Mouse (Mus musculus) urinary bladder, adult 18-20 months (tissue): ENCODE measurements around the gene Hmga1b.
"Not testable (repeated sequence)": the region's sequence is repeated elsewhere in the genome, so short reads cannot be mapped to it uniquely, and the experiment has no call there.

Experiments used
- DNase-seq, 2 experiments: peaks; one replicate each; pipeline ENCODE4 v3.0.0; 2022; ENCODE audit warnings: low spot score in 2 of 2, mixed read lengths in 2 of 2

Gene Hmga1b

DNA sequence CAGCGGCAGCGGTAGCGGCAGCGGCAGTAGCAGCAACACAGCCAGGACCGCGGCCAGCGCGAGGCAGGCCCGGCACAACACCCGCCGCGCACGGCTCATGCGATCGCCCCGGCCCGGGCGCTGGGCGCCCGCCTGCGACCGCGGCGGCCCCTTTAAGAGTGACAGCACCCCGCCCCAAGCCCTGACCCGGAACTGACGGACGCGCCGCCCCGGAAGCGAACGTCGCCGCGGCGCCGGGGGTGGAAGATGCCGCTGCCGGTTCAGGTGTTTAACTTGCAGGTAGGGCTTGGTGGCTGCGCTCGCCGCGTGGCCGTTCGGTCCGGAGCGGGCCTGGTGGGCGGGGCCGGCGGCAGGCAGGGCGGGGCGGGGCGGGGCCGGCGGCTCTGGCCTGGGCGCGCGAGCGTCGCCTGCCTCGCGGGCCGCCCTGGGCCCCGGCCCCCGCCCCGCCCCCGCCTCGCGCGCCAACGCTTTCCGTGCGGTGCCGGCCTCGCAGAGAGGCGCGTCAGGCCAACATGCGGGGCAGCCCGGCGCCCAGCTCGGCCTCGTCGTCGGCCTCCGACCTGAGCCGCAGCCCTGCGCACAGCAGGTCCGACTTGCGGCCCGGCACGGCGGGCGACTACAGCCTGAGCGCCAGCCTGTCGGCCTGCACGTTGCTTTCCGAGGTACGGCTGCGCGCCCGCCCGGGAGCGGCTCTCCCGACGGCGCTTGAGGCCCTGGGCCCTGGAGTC, 21.6 kb downstream of the Hmga1b start, which contains the start of the genes Rfng and Gps1:
TSS of gene Rfng (minus strand) at position 144 of the 728 bp plus-strand sequence.
TSS of gene Gps1 (plus strand) at position 209 of the 728 bp plus-strand sequence.
- peak; percentile 80 to 82 for DNase-seq

DNA sequence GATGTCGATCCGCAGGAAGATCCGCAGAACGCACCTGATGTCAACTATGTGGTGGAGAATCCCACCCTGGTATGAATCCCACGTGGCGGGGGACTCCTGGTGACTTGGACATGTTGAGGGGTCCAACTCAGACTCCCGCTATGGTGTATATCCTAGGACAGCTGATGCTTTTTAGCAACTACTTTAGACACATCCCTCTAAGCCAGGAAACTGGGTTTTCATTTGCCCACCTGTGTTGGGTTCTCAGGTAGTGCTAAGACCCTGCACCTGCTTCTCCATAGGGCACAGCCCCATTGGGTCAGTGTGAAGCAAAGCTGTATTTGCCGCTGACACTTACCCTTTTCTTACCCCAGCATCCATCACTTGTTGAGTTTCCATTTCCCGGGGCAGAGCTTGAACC, 22.6 kb downstream of the Hmga1b start:
- DNase-seq: no peak

DNA sequence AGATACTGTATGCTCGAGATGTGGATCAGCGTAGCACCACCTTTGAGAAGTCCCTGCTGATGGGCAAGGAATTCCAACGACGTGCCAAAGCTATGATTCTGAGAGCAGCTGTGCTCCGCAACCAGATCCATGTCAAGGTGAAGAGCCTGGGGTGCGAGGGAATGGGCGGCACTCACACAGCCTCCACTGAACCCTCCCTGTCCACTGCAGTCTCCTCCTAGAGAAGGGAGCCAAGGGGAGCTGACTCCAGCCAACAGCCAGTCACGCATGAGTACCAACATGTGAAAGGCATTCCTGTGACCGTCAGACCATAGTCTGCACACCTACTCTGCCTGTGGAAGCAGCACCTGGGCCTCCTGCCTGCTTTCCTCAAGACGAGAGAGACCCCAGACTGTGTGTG, 25.9 kb downstream of the Hmga1b start:
- not testable (repeated sequence) for DNase-seq

DNA sequence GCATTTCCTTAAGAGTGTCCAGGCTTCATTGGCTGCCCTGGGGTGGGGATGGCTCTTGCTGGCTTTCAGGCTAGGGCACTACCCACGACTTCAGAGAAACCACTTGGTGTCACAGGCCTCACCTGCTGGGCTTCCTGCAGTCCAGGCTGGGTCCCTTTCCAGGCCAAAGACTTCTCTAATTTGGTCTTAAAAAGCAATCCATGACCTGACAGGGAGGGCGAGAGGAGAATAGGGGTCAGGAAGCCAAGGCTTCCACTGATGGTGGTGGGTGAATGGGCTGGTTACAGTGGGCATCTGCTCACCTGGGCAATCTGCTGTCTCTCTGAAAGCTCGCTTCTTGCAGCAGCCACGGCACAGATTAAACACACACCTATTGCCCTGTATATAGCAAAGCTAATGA, 26.8 kb downstream of the Hmga1b start:
- no peak for DNase-seq

DNA sequence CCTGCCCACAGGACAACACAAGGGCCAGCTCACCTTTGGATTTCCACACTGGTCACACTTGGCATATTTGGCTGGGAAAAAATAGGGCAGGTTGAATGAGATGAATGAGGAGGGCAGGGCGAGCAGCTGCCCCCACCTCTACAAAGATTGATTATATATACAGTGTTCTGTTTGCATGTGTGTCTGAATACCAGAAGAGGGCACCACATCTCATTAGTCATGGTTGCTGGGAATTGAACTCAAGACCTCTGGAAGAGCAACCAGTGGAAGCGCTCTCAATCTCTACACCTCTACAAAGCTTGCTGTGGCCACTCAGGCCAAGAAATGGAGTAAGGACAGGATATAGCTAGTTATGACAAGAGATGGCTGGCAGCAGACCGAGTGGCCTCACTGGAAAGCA, 27.2 kb downstream of the Hmga1b start:
- no peak for DNase-seq

DNA sequence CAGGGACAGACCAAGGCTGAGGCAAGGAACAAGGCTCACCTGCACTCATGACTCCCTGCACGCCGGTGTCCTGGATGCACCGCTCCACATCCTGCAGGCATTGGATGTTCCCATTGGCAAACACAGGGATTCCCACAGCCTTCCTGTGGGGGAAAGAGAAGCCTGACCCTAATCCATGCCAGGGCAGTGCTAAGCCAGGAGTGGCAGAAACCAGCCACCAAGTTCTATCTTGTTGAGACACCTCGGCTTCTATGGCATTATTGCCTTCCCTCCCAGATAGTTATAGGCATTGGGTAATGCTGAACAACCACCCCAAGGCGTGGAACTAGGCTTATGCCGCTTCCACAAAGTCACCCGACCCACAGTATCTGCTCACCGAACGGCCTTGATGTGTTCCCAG, 30.1 kb downstream of the Hmga1b start:
- no peak for DNase-seq

DNA sequence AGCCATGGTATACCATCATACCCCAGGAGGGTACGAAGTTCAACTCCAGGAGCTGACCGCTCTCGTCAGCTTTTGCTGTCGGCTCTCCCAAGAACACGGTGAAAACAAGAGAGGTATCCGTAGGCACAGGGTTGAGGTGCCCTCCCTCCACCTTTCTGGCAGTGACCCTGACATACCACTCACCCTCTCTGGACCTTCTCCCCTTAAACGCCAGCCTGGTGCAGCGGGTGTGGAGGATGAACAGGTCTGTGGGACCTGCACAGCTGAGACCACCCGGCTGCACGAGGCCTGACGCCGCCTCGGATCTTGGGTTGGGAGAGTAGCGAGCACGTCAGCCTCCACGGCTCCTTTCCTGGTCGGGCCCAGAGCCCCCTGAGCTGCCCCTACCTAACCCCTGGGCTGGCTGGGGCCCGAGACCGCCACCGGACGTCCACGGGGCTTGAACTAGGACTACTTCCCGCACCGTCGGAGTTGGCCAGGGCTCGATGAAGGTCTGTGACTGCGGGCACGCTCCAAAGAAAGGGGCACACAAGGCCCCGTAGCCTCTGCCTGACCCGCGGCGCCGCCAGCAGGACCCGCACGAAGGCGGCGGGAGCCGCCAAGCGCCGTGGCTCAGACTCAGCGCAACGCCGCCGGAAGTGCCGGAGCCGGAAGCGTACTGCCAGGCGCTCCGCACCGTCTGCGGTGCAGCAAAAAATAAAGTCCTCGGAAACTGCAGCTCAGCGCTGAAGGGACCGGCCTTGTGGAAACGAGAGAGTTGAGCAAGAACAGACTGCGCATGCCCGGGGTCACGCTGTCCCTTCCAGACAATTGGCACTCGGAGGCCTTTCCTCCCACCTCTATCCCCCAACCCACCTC, 33.4 kb downstream of the Hmga1b start, which contains the start of gene Dus1l:
TSS of gene Dus1l (minus strand) at position 648 of the 858 bp plus-strand sequence.
- peak; percentile 91 to 97 for DNase-seq

DNA sequence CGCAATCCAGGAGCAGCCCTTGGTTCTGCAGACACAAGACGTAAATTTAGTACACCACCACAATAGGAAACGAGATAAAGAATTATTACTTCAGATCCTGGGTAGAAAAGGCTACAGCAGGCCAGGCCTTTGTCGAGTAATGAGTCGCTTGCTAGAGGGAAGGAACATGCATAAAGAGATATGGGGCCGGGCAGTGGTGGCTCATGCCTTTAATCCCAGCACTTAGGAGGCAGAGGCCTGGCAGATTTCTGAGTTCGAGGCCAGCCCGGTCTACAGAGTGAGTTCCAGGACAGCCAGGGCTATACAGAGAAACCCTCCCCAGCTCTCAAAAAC, 34.0 kb downstream of the Hmga1b start:
- DNase-seq: no peak

DNA sequence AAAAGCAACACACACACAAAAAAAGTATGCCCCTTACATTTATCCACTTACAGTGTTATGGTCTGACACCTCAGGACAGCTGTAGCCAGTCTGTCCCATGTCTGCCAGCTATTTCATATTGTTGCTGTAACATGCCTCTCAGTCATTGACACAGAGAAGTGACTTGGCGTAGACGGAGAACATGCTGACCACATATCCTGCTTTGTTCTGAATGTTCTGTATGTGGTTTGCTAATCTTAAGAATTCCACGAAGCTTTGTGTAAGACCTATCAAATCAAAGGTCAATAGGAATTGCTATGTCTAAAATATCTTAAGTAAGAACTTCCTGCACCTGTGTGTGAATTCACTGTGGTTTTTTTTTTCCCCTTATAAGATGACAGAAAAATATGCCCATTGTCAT, 35.6 kb downstream of the Hmga1b start:
- DNase-seq: no peak

DNA sequence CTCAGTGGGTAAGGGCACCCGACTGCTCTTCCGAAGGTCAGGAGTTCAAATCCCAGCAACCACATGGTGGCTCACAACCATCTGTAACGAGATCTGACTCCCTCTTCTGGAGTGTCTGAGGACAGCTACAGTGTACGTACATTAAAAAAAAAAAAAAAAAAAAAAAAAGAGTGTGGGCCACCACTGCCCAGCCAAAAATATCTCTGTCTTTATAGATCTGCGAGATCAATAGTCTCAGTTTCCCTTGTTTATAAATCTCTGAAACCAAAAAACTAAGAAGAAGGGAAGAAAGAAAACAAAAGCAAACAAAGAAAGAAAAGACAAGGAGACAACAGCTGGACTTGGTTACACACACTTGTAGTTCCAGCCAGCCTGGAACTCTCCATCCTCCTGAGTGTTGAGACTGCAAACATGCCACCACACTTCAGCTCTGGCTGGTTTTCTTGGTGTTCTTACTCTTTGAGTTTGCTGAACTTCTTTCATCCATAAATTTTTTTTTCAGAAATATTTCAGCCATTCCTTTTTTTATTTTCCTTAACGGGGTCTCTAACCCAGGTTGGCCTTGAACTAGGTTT, 36.8 kb downstream of the Hmga1b start:
- no peak for DNase-seq

DNA sequence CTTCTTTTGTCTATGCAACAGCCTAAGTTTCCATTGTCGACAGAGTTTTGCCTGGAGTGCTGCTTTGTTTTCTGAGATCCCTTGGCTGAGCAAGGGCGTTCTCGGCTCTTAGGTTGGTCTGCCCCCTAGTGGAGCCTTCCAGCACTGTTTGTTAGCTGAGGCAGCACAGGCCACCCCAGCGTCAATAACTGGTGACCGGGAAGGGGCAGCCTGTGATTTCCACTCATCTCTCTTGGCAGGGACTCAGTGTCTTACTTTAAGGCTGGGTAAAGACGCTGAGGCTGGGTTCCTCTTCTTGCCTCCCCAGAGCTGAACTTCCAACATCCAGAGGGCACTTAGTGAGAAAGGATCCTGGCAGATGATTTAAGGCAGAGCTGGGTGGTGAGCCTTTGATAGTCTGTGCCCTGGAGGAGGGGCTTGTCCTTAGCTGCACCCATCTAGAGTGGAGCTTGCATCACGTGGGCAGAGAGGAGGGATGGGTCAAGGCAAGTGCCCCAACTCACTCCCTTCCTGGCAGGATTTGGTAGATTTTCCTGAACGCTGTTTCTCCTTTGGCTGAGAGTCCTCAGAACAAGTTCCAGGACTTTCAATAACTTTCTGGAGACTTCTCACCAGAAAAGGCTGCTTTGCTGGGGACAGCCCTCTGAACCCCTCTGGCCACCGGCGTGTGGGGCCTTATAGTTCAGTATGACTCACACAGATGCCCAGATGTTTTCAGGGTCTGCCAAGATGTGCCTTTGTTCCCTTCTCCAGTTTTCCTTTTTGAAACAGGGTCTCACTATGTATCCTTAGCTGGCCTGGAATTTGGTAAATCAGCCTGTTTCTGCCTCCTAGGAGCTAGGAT, 37.7 kb downstream of the Hmga1b start:
- DNase-seq: peak; percentile 79 to 83

DNA sequence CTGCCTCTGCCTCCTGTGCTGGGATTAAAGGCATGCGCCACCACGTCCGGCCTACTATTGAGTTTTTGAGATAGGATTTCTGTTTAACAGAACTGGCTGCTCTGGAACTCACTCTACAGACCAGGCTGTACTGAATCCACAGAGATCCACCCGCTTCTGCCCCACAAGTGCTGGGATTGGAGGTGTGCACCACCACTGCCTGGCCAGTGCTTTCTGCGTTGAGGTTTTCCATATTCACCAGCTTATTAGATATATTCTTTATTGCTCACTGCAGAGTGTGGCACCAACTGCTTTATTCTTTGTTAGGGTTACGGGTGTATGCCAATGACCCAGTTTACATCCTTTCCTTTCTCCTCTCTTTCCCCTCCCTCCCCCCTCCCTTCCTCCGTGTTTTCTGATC, 41.7 kb downstream of the Hmga1b start:
- DNase-seq: no peak

DNA sequence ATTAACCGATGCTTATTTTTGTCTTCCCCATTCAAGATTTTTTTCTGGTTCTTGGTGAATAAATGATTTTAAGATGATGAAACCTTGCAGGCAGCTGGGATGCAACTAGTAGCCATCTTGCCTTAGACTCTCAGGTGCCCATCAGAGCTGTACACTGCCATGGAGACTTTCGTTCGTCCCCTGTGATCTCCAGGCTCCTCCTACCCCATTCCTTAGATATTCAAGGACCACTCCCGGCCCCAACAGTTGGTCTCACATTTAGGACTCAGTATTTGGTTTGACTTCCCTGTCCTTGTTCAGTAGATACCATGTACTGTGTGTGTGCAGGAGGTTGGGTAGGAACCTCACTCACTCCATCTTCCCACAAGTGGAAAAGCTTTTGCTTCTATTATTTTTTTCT, 42.2 kb downstream of the Hmga1b start:
- no peak for DNase-seq

DNA sequence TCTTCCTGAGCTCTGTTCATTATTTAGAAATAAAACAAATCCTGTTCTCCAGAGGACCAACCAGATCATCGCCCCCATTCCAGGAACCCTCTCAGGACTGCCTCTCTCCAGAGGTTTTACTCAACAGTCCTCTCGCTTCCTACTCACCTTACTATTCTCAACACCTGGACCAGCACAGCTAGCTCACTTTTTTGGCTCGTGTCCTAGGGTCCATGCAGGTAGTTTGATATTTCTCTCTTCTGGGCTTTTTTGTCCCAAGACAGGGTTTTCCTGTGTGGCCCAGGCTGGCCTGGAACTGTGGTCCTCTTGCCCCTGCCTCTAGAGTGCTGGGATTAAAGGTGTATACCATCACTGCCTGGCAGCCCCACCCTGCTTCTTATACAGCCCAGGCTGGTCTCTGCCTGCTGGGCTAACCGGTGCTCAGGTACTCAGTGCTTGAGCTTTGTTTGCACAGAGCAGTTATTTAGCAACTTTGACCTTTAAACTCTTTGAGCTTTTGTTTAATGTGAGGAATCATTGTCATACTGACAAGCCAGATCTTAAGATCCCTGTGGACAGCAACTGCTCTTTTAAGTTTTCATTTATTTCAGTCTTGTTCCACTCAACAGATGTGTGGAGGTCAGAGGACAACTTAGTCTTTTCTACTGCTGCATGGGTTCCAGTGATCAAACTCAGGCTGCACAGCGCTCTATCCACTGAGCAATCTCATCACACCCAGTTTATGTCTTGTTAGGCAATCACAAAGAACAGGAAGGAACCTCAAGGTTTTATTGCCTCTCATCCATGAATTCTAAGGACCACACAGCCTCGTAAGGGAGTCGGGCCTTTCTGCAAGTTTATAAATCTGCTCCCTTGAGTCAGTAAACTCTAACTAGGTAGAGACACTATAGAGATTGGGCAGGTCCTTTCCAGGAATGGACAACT, 43.0 kb downstream of the Hmga1b start:
- DNase-seq: no peak

DNA sequence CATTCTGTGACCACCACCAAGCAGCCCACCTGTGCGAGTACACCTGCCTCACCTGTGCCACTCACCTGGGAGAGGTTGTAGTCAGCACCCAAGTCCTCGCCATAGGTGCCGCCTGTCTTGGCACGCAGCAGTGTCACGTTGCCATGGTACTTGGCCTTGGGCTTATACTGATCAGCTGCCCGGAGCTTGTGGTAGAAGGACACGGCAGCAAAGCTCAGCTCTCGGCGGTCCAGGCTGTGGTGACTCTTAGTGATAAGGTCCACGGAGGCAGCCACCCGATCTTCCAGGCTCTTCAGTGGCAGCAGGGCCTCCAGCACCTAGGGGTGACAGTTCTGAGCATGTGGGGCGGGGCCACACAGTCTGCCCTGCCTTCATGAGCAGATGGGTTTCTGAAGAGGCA, 45.4 kb downstream of the Hmga1b start:
- DNase-seq: no peak

DNA sequence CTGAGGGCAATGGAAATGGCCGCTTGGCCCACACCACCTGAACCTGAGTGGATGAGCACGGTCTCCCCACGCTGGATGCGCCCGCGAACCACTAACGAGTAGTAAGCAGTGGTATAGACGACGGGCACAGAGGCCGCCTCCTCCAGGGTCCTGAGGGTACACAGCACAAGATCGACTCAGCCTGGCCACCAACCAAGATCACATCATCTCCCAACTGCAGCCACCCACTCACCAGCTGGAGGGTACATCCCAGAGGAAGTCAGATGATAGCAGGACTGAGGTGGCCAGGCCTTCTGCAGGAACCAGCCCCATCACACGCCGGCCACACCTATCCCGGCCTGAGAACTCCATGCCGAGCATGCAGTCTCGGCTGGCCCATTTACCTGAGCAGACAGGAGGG, 49.5 kb downstream of the Hmga1b start:
- DNase-seq: no peak
